Mouse (Mus musculus) brown adipose tissue, adult 24 weeks (tissue): ENCODE data around the gene 4933434E20Rik. TPM values are rescaled to one million over a fixed set of nuclear protein-coding genes. Genes with fewer than 3 reads are reported as not detected.

Experiments used
- H3K27ac ChIP-seq: fragments of 200-500 bp; replicated peaks from 2 replicates; pipeline ENCODE4 v1.5.1; 2012; ENCODE audit warnings: low read depth, mild to moderate bottlenecking, low read length
- H3K4me1 ChIP-seq: fragments of 200-500 bp; 2 replicates; pipeline ENCODE4 v1.6.1; 2012; ENCODE audit warnings: low read length, mixed read lengths; ENCODE audit not compliant: control insufficient read depth, insufficient read depth, insufficient read length
- H3K4me3 ChIP-seq: fragments of 200-500 bp; 2 replicates; pipeline ENCODE4 v1.5.1; 2012; ENCODE audit warnings: low read depth, mild to moderate bottlenecking, low read length, moderate library complexity; ENCODE audit not compliant: insufficient read depth
- polyA plus RNA-seq: library from polyadenylated mRNA; stranded (reverse); fragments of >200 nt; gene quantifications from 2 replicates; pipeline ENCODE4 v1.2.4, GENCODE M21; 2012; ENCODE audit not compliant: missing spikeins, insufficient read depth, insufficient read length

Gene 4933434E20Rik
- 62.5 and 63.0 TPM in 2 replicates for polyA plus RNA-seq

DNA sequence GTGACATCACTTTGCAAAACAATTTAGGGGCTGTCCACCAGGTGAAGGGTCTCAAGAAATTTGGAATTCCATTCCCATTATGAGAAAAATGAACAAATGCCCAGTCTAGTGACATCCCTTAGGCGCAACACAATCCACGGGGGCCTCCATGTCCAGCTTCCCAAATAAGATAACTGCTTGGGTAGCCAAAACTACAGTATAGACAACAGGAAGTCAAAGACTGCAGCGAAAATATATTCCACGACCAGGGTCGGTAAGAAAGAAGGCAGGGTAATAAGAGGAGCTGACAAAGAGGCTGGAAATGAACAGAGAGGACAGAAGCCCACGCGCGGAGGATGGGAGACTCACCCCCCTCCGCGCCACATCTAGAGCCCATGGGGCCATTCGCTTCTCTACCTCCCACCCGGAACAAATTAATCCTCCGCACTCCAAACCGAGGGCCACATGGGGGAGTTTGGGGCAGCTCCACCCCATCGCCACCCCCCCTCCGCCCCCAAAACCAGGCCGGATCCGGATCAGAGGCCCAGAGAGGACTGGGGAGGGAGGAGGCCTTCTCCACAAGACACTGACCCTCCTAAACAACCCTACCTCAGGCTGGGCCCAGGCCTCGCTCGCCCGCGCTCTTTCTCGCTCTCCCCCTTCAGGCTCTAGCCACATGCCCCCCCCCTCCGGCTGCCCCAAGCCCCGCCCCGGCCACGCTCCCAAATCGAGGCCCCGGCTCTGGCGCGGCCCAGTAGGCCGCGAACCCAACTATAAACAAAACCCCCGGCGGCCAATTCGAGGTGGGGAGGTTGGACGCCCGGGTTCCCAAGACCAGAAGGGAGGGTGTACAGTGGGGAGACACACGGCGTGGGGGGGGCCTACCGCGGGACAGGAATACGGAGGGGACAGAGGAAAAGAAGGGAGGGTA, at the start of gene 4933434E20Rik:
4933434E20Rik (plus strand) TSS at position 196 of the 910 bp plus-strand sequence.
- H3K4me3 ChIP-seq: peak within 1 kb of the TSS; percentile 91
- peak within 1 kb of the TSS; percentile 84 for H3K27ac ChIP-seq
- peaks cover 3% of the 10 kb centered on the region for H3K4me1 ChIP-seq

DNA sequence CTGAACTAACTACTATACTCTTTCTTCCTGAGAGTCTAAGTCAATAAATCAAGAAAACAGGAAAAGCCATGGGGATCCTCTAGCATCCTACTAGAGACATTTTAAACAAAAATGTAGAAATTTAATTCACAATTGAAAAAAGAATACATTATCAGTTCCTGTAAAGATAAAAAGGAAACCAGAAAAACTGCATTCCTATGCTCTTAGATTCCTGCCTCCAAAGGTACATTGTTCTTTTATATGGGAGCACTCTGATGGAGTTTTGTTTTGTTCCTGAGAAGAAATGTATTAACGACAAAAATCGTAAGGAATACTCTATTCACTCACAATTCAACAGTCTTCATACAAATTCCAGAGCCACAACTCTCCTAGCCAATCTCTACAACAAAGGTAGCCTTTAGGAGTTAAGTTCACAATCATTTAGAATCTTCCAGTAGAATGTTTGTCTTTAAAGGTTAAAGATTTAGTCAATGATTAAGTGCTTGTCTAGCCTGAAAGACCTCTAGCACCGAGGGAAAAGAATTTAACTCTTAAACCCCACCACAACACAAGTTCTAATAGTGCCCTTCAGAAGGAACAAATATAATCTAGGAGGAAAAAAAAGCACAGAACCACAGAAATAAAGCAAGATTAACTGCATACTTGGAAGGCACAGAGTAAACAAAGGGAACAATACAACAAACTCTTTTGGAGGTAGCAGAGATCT, 47.2 kb upstream of the 4933434E20Rik start:
- H3K4me3 ChIP-seq: no peak overlapping the region
- H3K27ac ChIP-seq: no peak overlapping the region

DNA sequence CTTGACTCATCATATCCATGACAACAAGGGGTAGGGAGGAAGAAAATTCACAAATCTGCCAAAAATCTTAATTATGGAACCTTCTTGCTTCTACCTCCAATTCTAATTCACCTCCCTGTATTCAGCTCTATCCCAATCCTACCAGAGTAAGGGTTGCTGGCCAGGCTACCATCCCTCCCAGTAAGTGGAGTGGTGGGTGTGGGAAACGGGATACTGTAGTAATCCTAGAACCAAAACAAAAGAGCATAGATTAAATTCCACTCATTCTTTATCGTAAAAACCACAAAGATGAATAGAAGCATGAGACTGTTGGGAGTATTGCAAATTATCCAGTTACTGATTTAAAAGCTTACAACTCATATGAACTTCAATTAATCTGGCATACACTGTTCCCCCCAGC, 41.1 kb upstream of the 4933434E20Rik start:
- Histone ChIP-seq H3K4me1 (no peaks in the 10 kb centered on the region), H3K27ac (no peak overlapping the region), H3K4me3 (no peak overlapping the region)

More for the DNA sequence above, 47.2 kb upstream of the 4933434E20Rik start:
- H3K4me1 ChIP-seq: no peaks in the 10 kb centered on the region

DNA sequence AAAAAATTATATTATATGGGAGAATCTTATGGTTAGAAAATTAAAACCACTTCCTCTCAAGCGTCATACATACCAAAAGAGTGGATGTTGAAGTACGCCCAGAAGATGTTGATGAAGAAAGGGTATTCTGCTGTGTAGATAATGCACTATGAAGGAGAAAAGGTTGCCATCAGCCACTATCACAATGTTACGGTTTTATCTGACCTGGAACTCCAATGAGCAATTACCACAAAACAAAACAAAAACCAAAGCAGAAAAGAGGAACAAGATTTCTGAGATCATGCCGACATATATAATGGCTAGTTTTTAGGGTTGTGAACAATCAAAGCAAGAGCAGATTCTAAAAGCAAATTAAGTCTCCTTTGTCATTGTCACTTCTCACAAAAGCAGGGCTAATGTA, 34.8 kb upstream of the 4933434E20Rik start:
- Histone ChIP-seq H3K27ac (no peak overlapping the region), H3K4me3 (no peak overlapping the region), H3K4me1 (no peaks in the 10 kb centered on the region)

DNA sequence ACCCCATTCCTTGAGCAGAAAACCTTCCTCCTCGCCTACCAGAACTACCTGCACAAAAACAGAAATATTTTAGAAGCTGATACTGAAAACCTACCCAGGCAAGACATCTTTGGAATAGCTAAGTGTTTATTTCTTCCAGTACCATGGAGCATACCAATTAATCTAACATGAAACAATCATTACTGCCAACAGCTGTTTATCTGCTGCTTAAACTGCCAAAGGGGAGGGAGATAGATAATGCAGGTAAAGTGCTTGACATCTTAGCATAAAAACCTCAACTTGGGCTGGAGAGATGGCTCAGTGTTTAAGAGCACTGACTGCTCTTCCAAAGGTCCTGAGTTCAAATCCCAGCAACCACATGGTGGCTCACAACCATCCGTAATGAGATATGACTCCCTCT, 16.8 kb upstream of the 4933434E20Rik start:
- H3K27ac ChIP-seq: no peak overlapping the region
- H3K4me3 ChIP-seq: no peak overlapping the region
- no peaks in the 10 kb centered on the region for H3K4me1 ChIP-seq

DNA sequence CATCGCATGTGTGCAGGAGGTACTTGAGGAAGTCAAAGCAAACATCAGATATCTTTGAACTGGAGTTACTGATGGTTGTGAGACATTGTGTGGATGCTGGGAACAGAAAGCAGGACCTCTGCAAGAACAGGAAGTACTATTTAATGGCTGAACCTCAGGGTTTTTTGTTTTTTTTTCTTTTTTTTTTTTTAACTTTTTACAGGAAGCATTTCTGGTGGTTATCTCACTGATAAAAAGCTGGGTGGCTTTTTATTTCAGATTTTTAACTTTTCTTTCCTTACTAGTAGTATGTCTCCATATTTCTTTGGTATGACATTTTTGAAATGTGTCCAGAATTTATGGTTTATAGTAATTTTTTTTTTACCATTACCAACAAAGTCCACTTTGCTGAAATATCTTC, 15.2 kb upstream of the 4933434E20Rik start:
- Histone ChIP-seq H3K27ac (no peak overlapping the region), H3K4me1 (no peaks in the 10 kb centered on the region), H3K4me3 (no peak overlapping the region)

DNA sequence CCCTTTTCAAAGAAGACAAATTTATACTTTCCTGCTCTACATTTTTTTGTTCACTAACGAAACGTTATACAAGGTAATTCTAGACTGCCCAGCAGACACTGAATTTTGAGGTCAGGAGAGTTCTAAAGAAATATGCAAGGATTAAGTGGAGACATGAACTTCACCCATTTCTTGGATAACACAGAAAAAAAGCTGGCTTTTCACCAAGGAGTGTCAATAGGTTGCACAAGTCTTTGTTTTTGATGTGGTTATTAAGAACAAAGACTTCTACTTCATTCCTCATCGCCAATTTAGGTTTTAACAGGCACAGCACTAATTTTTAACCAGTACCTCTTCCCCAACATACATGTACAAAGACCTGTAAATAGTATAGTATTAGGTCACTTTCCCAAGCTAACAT, 1.7 kb upstream of the 4933434E20Rik start:
- Histone ChIP-seq H3K4me1 (peaks cover 3% of the 10 kb centered on the region), H3K4me3 (no peak overlapping the region)

DNA sequence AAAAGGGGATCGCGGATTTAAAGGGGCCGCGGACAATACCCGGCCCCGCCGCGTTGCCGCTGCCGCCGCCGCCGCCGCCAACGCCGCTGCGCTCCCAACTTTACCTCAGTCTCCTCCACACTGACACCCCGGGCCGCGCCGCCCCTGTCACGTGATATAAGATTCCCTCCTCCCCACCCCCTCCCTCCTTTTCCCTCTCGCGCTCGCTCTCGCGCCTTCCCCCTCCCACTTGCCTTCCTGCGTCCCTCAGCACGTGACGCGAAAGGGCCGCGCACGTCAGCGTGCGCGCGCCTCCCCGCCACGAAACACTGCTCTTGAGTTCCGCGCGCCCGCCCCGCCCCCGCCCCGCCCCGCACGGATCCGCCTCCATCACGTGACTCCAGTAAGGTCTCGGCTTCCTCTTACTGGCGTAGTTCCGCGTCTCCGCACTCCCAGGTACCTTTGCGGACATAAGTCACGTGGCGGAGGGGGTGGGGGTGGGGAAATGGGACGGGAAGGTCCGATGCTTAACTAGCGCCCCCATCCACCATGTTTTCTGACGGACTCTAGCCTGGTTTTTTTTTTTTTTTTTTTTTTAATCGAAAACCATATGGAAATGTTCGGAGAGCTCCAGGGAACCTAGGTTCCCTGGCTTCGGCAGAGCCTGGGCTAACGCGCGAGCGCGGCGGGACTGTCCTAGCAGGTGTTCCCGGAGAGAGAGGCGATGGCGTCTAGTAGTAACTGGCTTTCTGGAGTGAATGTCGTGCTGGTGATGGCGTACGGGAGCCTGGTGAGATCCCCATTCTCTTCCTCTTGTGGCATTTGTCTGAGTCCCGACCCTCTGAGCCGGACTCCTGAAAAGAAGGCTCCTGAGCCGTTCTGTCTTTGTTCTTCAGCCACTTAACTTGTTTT, 1.2 kb downstream of the 4933434E20Rik start, which contains the start of gene Ubap2l:
Ubap2l (minus strand) TSS at position 278 of the 891 bp plus-strand sequence.
- Histone ChIP-seq H3K4me1 (peaks cover 3% of the 10 kb centered on the region), H3K27ac (peak within 1 kb of the TSS; percentile 90), H3K4me3 (peak within 1 kb of the TSS; percentile 98)

More for the DNA sequence above, 1.7 kb upstream of the 4933434E20Rik start:
- H3K27ac ChIP-seq: no peak overlapping the region

DNA sequence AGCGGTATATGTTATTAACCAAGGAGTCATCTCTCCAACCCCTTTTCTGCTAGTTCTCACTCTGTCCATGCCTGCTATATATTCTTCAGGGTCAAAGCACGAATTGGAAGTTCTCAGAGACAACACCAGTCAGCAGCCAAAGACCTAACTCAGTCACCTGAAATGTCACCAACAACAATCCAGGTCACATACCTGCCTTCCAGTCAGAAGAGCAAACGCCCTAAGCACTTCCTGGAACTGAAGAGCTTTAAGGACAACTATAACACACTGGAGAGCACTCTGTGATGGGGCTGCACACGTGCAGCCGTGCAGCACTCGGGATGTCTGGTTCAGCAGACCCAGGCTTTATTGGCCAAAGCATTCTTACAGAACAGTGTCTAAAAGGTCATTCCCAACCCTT, 10.1 kb downstream of the 4933434E20Rik start:
- H3K4me3 ChIP-seq: no peak overlapping the region
- no peaks in the 10 kb centered on the region for H3K4me1 ChIP-seq
- no peak overlapping the region for H3K27ac ChIP-seq

DNA sequence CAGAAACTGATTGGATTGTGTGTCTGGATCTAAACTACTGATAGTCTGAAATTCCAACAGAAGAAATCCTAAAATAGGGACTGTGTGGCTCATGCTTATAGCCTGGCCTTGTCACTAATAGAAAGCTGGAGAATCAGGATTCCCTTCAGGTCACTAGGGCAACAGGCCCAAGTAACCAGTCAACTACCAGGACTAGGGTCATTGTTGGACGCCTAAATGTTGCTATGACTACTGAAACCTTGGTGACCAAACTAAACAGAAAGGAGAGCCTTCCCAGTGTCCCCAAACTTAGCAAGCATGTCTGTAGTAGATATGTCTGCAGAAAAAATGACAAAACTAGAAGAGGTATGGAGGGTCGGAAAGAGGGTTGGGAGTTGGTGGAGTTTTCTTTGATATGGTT, 11.1 kb downstream of the 4933434E20Rik start:
- Histone ChIP-seq H3K4me3 (no peak overlapping the region), H3K27ac (no peak overlapping the region), H3K4me1 (no peaks in the 10 kb centered on the region)

DNA sequence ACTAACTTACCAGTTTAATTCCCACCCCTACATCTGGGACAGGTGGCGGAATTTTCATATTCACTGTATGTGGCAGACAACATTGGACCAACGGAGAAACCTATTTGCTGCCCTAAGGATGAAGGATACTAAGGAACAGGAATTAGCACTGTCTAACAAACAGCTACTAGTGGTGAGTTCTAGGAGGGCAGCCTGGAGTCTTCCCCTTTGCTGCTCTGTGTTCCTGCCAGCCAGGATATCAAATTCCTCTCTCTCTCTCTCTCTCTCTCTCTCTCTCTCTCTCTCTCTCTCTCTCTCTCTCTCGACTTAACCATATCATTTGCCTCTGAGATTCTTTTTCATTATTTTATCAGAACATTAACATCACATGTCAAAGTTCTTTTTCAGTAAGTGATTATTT, 12.9 kb downstream of the 4933434E20Rik start:
- H3K4me1 ChIP-seq: no peaks in the 10 kb centered on the region
- H3K27ac ChIP-seq: no peak overlapping the region
- H3K4me3 ChIP-seq: no peak overlapping the region

DNA sequence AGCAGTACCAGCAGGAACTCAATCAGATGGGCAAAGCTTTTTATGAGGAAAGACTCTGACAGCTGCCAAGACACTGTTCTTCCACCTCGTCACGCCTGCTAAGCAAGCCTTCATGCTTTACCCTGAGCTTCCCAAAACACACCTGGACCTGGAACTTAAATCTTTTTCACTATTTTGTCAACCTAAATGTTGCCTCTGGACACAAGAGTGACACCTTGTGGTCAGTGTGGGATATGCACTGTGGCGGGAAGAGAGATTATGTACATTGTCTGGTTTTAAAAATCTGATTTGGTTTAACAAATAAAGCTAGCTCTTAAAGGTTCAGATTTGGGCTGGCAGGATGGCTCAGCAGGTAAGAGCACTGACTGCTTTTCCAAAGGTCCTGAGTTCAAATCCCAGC, 14.1 kb downstream of the 4933434E20Rik start:
- Histone ChIP-seq H3K27ac (no peak overlapping the region), H3K4me1 (no peaks in the 10 kb centered on the region), H3K4me3 (no peak overlapping the region)

DNA sequence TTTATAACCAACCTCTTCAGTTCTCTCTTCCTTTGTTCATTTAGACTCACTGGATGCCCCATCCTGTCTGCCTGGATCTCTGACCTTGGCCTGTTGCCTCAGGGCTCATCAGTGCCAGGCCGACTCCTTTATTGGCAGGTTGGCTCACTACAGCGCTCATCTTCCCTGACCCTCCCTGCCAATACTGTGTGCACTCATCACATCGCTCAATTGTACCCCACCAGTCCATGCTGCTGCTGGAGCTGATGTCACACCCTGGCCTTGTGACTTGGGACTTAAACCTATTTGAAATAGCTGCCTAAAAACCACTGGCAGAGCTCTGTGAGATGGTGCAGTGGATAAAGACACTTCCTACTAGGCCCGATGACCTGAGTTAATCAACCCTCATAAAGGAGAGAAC, 16.4 kb downstream of the 4933434E20Rik start:
- H3K4me1 ChIP-seq: no peaks in the 10 kb centered on the region
- H3K27ac ChIP-seq: no peak overlapping the region
- no peak overlapping the region for H3K4me3 ChIP-seq

DNA sequence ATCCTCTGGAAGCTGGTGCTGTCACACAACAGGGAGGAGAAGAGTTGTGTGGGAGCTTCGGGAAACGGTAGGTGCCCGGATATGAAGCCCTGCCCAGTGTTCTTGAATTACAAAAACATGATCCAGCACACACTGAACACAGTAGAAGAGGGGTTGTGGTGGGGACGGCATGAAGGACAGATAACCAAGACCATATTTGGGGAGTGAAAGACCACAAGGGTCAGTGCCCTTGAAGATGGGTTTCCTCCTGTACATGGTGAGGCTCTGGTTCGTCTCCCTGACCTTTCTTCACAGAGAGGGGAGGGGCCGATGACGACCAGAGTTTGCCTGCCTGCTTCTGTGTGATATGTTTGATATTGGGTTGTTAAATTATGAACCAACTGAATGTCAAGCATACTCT, 18.3 kb downstream of the 4933434E20Rik start:
- Histone ChIP-seq H3K27ac (no peak overlapping the region), H3K4me3 (no peak overlapping the region), H3K4me1 (no peaks in the 10 kb centered on the region)

DNA sequence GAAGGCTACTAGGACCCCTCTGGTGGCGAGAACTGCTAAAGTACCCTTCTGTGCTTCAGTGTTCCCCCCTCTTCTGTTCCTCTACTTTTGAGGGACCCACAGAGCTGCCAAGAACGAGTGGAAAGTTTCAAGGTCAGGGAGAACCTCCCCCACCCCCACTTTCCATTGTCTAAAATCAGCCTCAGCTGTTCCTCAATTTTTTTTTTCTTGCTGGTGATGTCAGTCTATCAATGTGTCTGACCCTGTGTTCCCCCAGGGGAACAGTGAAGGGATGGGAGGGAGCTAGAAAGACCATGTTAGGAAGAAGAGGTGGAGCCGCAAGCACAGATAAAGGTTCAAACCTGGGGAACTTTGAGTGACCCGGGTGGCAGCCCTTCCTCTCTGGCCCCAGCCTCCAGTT, 20.9 kb downstream of the 4933434E20Rik start, which contains the start of gene Tpm3:
Tpm3 (plus strand) TSS at position 356 of the 400 bp plus-strand sequence.
- H3K27ac ChIP-seq: no peak within 1 kb of the TSS
- H3K4me3 ChIP-seq: no peak within 1 kb of the TSS

More for the DNA sequence above, 20.9 kb downstream of the 4933434E20Rik start, which contains the start of gene Tpm3:
- H3K4me1 ChIP-seq: no peaks in the 10 kb centered on the region
